Mouse (Mus musculus) forebrain, embryonic 15.5 days (tissue): ENCODE results near the gene Fdxr. TPM values are rescaled to one million over a fixed set of nuclear protein-coding genes. Genes with fewer than 3 reads are reported as not detected.
A peak's percentile ranks its signal among the peaks of the same experiment; 100 is the strongest.

Experiments
- ATAC-seq: fragments of 200-750 bp; cut with Nextera tagmentation; replicated peaks from 2 replicates; pipeline ENCODE4 v1.8.0; 2017; ENCODE audit warnings: mild to moderate bottlenecking, moderate TSS enrichment, moderate library complexity
- H3K27ac ChIP-seq: fragments of 300-500 bp; sonication (generic); replicated peaks from 2 replicates; pipeline ENCODE4 v1.5.1; 2015; ENCODE audit warnings: mild to moderate bottlenecking, inconsistent platforms
- H3K27me3 ChIP-seq: fragments of 300-500 bp; sonication (generic); 2 replicates; pipeline ENCODE4 v1.6.1; 2015; ENCODE audit warnings: inconsistent platforms
- H3K36me3 ChIP-seq: fragments of 300-500 bp; sonication (generic); 2 replicates; pipeline ENCODE4 v1.6.1; 2015; ENCODE audit warnings: mild to moderate bottlenecking, inconsistent platforms
- H3K4me1 ChIP-seq: fragments of 300-500 bp; sonication (generic); 2 replicates; pipeline ENCODE4 v1.6.1; 2015; ENCODE audit warnings: inconsistent platforms
- H3K4me2 ChIP-seq: fragments of 300-500 bp; sonication (generic); replicated peaks from 2 replicates; pipeline ENCODE4 v1.6.1; 2015; ENCODE audit warnings: mild to moderate bottlenecking, inconsistent platforms
- H3K4me3 ChIP-seq: fragments of 300-500 bp; sonication (generic); 2 replicates; pipeline ENCODE4 v1.5.1; 2015; ENCODE audit warnings: mild to moderate bottlenecking, inconsistent platforms
- H3K9ac ChIP-seq: fragments of 300-500 bp; sonication (generic); replicated peaks from 2 replicates; pipeline ENCODE4 v1.6.1; 2015; ENCODE audit warnings: mild to moderate bottlenecking, inconsistent platforms
- H3K9me3 ChIP-seq: fragments of 300-500 bp; sonication (generic); 2 replicates; pipeline ENCODE4 v1.6.1; 2016; ENCODE audit warnings: inconsistent platforms
- WGBS: fragments of 180-500 bp; shearing (Covaris S2); methylation state at CpG from one replicate; pipeline ENCODE4 v1.1.7; 2015; ENCODE audit warnings: mixed read lengths; 5-methylcytosine and 5-hydroxymethylcytosine counted together
- polyA plus RNA-seq: library from polyadenylated mRNA; unstranded; fragments of >200 nt; fragmentation: Nextera tagmentation; extraction: Ambion mirVana; gene quantifications from 2 replicates; pipeline ENCODE4 v1.2.1, GENCODE M21; 2015

Fdxr gene
- polyA plus RNA-seq, 1 experiment from 2014 or later: 23.9 TPM

DNA sequence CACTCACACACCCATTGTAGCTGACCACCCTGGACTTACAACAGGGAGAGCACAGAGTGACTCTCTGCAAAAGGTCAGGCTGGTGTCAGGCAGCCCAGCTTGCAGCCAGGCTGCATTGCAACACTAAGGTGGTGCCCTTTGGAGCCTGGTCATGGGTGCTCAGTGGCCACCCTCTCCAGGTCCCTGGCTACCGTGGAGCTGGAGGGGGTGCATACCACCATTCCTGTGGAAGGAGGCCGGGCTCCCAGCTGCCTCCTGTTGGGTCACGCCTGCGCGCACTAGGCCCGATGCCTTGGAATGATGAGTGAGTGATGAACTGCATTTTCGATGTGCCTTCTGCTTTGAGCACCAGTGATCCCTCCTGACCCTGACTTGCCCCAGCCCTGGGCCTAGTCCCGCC lies 32.0 kb downstream of the Fdxr start:
- H3K36me3 ChIP-seq: no peaks in the 10 kb centered on the region
- WGBS: 91% methylated on average over 8 of the region's 8 CpGs
- H3K27ac ChIP-seq: no peak overlapping the region
- H3K9me3 ChIP-seq: no peaks in the 10 kb centered on the region
- peaks cover 21% of the 10 kb centered on the region for H3K27me3 ChIP-seq
- H3K4me2 ChIP-seq: no peak overlapping the region
- H3K4me3 ChIP-seq: no peak overlapping the region
- ATAC-seq: no peak
- no peak overlapping the region for H3K9ac ChIP-seq
- peaks cover 31% of the 10 kb centered on the region for H3K4me1 ChIP-seq

DNA sequence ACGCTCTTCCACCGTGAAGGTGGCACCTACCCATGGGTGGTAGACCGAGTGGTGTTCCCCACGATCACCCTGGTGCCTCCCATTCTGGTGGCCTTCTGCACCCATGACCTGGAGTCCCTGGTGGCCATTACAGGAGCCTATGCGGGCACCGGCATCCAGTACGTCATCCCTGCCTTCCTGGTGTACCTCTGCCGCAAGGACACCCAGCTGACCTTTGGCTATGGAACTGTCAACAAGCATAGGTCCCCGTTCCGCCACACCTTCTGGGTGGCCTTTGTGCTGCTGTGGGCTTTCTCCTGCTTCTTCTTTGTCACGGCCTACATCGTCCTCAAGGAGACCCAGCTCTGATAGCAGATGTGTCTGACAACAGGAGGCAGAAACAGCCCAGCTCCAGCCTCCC lies 33.1 kb downstream of the Fdxr start:
- ATAC-seq: no peak
- H3K9me3 ChIP-seq: no peaks in the 10 kb centered on the region
- no peaks in the 10 kb centered on the region for H3K36me3 ChIP-seq
- 95% methylated on average over 12 of the region's 12 CpGs for WGBS
- H3K4me1 ChIP-seq: peaks cover 26% of the 10 kb centered on the region
- H3K27me3 ChIP-seq: peaks cover 11% of the 10 kb centered on the region; the same call in 1 of the 2 replicates
- H3K4me2 ChIP-seq: no peak overlapping the region
- no peak overlapping the region for H3K4me3 ChIP-seq
- H3K27ac ChIP-seq: no peak overlapping the region
- H3K9ac ChIP-seq: no peak overlapping the region

DNA sequence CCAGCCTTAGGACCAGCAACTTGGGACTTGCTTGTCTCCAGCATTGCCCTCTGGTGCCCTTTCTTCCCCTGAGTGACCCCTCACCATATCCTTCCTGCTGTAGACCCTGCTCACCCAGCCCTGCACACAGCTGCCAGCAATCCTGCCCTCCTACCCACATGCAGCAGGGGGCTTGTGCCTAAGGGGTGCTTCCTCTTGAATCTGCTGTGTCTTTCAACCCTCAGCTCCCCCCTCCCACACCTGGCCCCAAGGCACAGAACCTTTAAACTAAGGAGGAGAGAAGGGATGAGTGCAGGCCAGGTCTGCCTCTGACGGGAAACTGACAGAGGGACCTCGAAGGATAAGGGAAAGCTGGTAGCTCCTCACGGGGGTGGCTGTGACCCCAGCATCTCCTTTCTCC lies 34.1 kb downstream of the Fdxr start:
- Histone ChIP-seq H3K27me3 (0 out of 2 replicates have a peak, but pooled peaks cover under 1% of the 10 kb centered on the region), H3K27ac (no peak overlapping the region), H3K36me3 (no peaks in the 10 kb centered on the region), H3K9ac (no peak overlapping the region), H3K4me2 (no peak overlapping the region), H3K9me3 (no peaks in the 10 kb centered on the region), H3K4me1 (peaks cover 21% of the 10 kb centered on the region), H3K4me3 (no peak overlapping the region)
- ATAC-seq: no peak
- 84% methylated on average over 3 of the region's 3 CpGs for WGBS

DNA sequence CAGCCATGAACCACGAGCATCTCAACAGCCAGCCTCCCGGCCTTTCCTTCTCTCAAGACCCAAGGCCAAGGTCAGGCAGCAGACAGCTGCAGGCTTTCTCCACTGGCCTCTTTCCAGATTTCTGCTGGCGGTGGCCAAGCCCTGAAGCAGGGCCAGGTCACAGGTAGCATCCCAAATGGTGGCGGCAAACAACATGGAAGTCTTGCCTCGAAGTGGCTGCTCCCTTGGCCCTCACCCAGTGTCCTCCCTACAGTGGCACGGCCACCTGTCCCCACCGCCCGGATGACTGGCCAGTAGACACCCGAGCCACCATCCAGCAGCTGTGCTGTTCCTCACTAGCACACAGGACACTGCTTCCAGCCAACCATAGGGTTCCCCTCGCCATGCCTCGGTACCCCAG lies 35.4 kb downstream of the Fdxr start:
- Histone ChIP-seq H3K36me3 (no peaks in the 10 kb centered on the region), H3K4me1 (peaks cover 8% of the 10 kb centered on the region), H3K4me3 (no peak overlapping the region), H3K9ac (no peak overlapping the region), H3K9me3 (no peaks in the 10 kb centered on the region), H3K27me3 (no peaks in the 10 kb centered on the region), H3K4me2 (no peak overlapping the region), H3K27ac (no peak overlapping the region)
- no peak for ATAC-seq
- WGBS: 84% methylated on average over 11 of the region's 11 CpGs

DNA sequence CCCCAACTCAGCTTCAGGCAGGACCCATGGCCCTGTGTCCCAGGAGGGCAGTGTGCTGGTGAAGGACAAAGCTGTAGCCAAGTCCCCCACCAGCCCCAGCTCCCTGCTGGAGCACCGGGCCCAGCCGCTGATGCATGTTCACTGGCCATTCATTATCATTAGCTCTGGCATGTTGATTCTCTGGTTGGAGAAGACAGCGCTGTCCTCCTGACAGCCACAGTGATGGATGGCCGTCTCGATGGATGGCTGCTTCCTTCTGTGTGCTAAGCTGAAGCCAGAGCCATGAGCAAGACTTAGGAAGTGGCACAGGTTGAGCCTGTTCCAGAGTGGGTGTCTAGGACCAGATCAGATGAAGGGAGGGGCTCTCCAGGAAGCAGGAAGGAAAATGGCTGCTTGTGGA lies 40.3 kb downstream of the Fdxr start:
- no peaks in the 10 kb centered on the region for H3K36me3 ChIP-seq
- peaks cover 31% of the 10 kb centered on the region for H3K4me1 ChIP-seq
- no peak overlapping the region for H3K27ac ChIP-seq
- no peaks in the 10 kb centered on the region for H3K9me3 ChIP-seq
- no peaks in the 10 kb centered on the region for H3K27me3 ChIP-seq
- ATAC-seq: no peak
- WGBS: 66% methylated on average over 5 of the region's 5 CpGs
- H3K9ac ChIP-seq: no peak overlapping the region
- H3K4me2 ChIP-seq: no peak overlapping the region
- no peak overlapping the region for H3K4me3 ChIP-seq

DNA sequence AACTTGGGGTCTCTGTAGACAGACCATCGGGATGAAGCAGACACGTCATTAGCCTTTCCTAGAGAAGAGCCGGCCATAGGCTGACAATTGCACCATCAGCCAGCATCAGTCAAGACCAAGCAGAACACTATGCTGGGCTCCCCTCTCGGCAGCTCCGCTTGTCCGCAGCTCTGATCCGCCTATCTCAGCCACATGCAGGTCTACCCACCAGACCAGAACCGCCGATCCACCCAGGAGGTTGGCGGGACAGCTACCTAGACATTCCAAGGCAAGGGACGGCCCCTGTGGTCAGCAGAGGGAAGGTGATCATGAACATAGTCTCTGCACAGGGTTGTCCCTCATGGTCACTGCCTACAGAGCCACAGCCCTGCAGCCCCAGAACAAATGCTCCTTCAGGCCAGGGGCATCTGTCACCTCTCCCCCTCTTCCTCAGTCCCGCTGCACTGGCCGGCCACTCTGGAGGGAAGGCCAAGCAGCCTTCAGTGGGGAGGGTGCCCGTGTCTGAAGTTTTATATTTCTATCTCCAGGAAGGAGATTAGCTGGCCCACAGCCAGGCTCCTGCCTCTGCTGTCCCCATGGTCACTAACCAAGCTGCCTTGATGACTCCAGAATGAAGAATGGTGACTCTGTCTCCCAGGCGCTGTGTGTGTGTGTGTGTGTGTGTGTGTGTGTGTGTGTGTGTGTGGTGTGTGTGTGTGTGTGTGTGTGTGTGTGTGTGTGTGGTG lies 42.4 kb downstream of the Fdxr start:
- Histone ChIP-seq H3K4me3 (no peak overlapping the region), H3K27ac (no peak overlapping the region), H3K27me3 (no peaks in the 10 kb centered on the region), H3K4me2 (no peak overlapping the region), H3K9ac (no peak overlapping the region), H3K4me1 (peaks cover 40% of the 10 kb centered on the region), H3K36me3 (no peaks in the 10 kb centered on the region), H3K9me3 (no peaks in the 10 kb centered on the region)
- 83% methylated on average over 15 of the region's 15 CpGs for WGBS
- ATAC-seq: no peak

DNA sequence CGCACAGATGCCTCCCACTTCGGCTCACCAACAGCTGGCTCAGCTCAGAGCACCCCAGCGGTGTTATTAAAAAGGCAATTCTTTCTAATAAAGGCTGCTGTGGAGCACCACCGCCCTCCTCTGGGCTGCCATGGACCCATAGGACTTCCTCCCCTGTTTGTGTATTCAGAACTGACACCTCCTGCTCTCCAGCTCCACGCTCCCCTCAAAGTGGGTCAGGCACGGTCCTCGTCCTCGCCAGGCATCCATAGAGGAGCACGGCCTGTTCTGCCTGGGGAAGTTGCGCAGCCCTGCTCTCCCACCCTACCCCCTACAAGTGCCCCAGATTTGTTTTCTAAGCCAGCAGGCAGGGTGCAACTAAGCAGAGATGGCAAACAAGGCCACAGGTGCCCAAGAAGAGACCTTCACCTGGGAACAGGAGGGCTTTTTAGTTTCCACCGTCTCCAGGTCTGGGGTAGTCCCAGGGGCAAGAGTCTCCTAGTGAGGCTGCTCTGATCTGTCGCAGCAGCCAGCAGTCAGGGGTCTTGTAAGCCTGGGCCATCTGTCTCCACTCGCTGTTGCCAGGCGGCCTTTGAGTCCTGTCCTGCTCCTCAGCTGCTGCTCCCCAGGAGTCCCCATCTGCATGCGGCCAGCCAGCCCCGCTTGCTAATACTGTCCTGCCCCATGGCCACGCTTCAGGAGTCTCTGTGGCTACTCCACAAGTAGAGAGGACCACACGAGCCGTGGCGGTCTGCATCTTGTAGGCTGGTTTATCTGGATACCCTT lies 43.1 kb downstream of the Fdxr start:
- 0 out of 2 replicates have a peak overlapping the region, but pooled peaks have one; percentile 14 for H3K27ac ChIP-seq
- H3K27me3 ChIP-seq: no peaks in the 10 kb centered on the region
- no peak overlapping the region for H3K9ac ChIP-seq
- no peaks in the 10 kb centered on the region for H3K9me3 ChIP-seq
- H3K4me3 ChIP-seq: no peak overlapping the region
- WGBS: 50% methylated on average over 20 of the region's 20 CpGs
- no peaks in the 10 kb centered on the region for H3K36me3 ChIP-seq
- 0 out of 2 replicates have a peak, but pooled peaks have one; percentile 10 for ATAC-seq
- H3K4me1 ChIP-seq: peaks cover 43% of the 10 kb centered on the region
- no peak overlapping the region for H3K4me2 ChIP-seq

DNA sequence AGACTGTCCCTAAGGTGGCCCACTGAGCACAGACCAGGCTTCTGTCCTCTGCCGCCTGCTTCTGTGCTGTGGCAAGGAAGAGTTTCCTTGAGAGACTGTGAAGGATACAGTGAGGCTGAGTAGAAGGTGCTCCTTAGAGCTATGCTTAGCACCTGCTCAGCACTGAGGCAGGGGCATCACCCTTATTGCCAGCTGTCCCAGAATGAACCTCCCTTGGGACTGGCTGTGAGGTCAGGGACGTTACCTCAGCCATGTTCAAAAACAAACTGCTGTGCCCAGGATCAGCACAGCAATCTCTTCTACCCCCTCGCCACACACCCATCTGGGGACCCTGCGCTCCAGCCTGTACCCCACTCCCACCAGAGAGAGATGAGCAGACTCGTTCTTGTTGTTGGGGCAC lies 44.0 kb downstream of the Fdxr start:
- H3K4me1 ChIP-seq: peaks cover 50% of the 10 kb centered on the region
- H3K36me3 ChIP-seq: no peaks in the 10 kb centered on the region
- no peak overlapping the region for H3K9ac ChIP-seq
- no peak for ATAC-seq
- no peaks in the 10 kb centered on the region for H3K27me3 ChIP-seq
- 78% methylated on average over 5 of the region's 5 CpGs for WGBS
- no peaks in the 10 kb centered on the region for H3K9me3 ChIP-seq
- H3K27ac ChIP-seq: peak overlapping the region; percentile 81; the same call in 1 of the 2 replicates
- no peak overlapping the region for H3K4me3 ChIP-seq
- H3K4me2 ChIP-seq: no peak overlapping the region

DNA sequence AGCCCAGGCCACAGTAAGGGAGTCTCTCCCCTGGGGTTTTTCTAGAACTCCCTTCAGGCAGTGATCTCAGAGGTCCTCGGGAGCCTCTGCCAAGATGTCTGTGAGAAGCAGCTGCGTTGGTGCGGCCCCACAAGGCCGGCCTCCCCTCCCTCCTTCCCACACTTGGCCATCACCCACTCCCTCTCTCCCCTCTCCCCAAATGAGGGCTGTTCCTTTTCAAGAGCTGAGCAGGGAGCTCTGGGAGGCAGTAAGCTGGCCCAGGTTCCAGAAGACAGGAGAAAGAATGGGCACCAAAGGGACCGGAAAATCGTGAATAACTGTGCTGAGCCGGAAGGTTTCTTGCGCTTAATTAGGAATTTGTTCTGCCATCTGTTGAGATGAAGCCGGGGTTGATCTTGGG lies 44.9 kb downstream of the Fdxr start:
- Histone ChIP-seq H3K4me2 (no peak overlapping the region), H3K27ac (peak overlapping the region; percentile 81), H3K9ac (no peak overlapping the region), H3K36me3 (no peaks in the 10 kb centered on the region), H3K4me1 (peaks cover 60% of the 10 kb centered on the region), H3K4me3 (no peak overlapping the region), H3K9me3 (no peaks in the 10 kb centered on the region), H3K27me3 (no peaks in the 10 kb centered on the region)
- 25% methylated on average over 9 of the region's 9 CpGs for WGBS
- peak; percentile 47 for ATAC-seq

DNA sequence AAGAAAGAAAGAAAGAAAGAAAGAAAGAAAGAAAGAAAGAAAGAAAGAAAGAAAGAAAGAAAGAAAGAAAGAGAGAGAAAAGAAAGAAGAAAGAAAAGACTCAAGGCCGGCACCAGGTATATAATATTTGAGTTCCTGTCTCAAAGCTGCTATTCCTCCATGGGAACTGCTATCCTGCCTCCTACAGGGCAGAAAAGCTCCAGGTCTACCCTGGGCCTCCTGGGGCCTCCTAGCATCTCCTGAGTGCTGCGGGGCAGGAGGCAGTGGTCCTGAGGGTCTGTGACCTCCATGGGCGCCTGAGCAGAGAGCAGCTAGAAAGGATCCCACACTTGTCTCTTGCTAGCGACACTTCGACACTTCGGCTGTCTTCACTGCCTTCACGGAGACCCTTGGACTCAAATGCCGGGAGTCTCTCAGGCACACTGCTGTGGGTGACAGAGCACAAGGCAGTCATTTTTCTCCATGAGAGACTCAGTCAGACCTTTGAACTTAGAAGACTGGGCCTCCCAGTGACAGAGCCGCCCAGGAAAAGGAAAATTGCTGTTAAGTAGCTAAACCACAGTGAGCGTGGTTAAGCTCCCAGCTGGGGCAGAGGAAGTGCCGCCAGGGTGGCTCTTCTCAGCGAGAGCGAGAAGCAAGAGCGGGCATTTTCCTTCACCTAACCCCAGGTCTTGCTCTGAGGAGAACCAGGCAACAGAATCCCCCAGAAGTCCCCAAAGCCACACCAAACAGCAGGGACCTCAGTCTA lies 45.5 kb downstream of the Fdxr start:
- Histone ChIP-seq H3K27me3 (no peaks in the 10 kb centered on the region), H3K4me2 (no peak overlapping the region), H3K4me3 (no peak overlapping the region), H3K9ac (no peak overlapping the region), H3K9me3 (no peaks in the 10 kb centered on the region), H3K4me1 (peaks cover 66% of the 10 kb centered on the region), H3K36me3 (no peaks in the 10 kb centered on the region), H3K27ac (peak overlapping the region; percentile 81)
- no peak for ATAC-seq
- WGBS: 55% methylated on average over 14 of the region's 14 CpGs

DNA sequence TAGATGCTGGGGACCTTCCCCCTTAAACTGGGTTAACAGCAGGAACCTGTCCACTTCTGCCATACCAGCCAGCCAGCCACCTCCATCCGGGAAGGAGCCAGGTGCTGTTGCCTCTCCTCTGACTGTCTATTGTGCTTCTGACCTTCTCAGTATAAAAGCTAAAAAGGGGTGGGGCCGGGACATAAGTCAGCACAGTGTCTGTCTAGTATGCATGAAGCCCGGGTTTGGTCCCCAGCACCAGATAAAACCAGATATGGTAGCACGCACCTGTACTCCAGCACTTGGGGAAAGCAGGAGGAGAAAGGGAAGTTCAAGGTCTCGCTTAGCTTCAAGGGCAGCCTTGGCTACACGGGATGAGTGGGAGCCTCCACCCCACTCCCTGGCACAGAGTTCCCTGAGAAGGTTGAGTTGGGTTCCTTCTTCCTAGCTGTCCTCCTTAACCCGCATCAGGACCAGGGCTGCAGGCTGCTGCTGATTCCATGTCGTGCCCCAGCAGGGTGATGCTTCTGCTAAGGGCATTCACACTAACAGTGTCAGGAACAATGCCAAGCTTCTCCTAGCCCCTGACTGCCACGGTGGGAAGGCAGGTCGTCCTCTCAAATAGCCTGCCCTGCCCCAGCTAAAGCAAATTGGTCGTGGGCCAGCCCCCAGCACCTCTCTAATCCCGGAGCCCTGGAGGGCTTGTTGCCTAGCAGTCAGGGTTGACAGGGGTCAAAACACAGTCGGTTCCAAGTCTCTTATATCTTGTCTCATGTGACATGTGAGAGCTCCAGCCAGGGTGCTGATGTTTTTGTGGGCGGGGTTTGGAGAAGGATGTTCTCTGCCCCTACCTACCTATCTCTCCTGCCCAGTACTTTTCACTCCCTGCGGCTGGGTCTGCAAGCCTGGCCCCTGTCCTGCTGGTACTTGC lies 47.6 kb downstream of the Fdxr start:
- no peak overlapping the region for H3K4me3 ChIP-seq
- no peak overlapping the region for H3K4me2 ChIP-seq
- no peak for ATAC-seq
- no peak overlapping the region for H3K9ac ChIP-seq
- H3K36me3 ChIP-seq: no peaks in the 10 kb centered on the region
- H3K9me3 ChIP-seq: no peaks in the 10 kb centered on the region
- no peaks in the 10 kb centered on the region for H3K27me3 ChIP-seq
- no peak overlapping the region for H3K27ac ChIP-seq
- WGBS: 47% methylated on average over 15 of the region's 15 CpGs
- H3K4me1 ChIP-seq: peaks cover 82% of the 10 kb centered on the region
